Mouse (Mus musculus): ENCODE measurements at regions not wholly inside any gene's neighbourhood (a gene's known extent, or its start where the extent isn't known, plus 50 kb on each side); places are given as distances from the start of the nearest gene placed in this dataset.

GRCm38 (mm10) chr10:126646587-126646986 is 254.6 kb downstream of the Atp23 start:
- TF ChIP-seq CTCF (IDR thresholded peaks at IDR 0.05; ENCODE audit: control insufficient read depth, insufficient read depth, insufficient replicate concordance, low read depth, low read length) (no peak), POLR2A (IDR thresholded peaks at IDR 0.05; ENCODE audit: control insufficient read depth, low read depth, low read length) (no peak)
- no peaks in the 10 kb centered on the region for H3K36me3 ChIP-seq (ENCODE audit: control insufficient read depth, insufficient read depth, low read length)
- peaks cover 3% of the 10 kb centered on the region for H3K4me1 ChIP-seq (ENCODE audit: control insufficient read depth, insufficient read depth, low read length)
- no peak overlapping the region for H3K4me3 ChIP-seq (ENCODE audit: control insufficient read depth, low read depth, low read length)
- H3K27me3 ChIP-seq (ENCODE audit: control insufficient read depth, insufficient read depth, low read length) = no peaks in the 10 kb centered on the region
- H3K27ac ChIP-seq (ENCODE audit: control insufficient read depth, insufficient read depth, low read depth, low read length) = no peak overlapping the region

- Histone ChIP-seq H3K4me3 (ENCODE audit: control insufficient read depth, low read depth, low read length) (no peak overlapping the region), H3K27me3 (ENCODE audit: control insufficient read depth, insufficient read depth, low read length) (no peaks in the 10 kb centered on the region), H3K27ac (ENCODE audit: control insufficient read depth, insufficient read depth, low read depth, low read length) (no peak overlapping the region), H3K36me3 (ENCODE audit: control insufficient read depth, insufficient read depth, low read length) (no peaks in the 10 kb centered on the region), H3K4me1 (ENCODE audit: control insufficient read depth, insufficient read depth, low read length) (peaks cover 3% of the 10 kb centered on the region)
- no peak for TF ChIP-seq CTCF (IDR thresholded peaks at IDR 0.05; ENCODE audit: control insufficient read depth, insufficient read depth, insufficient replicate concordance, low read depth, low read length)
- no peak for TF ChIP-seq POLR2A (IDR thresholded peaks at IDR 0.05; ENCODE audit: control insufficient read depth, low read depth, low read length)
Measured at GRCm38 (mm10) chr10:126641792-126642289, 259.3 kb downstream of the Atp23 start.

GRCm38 (mm10) chr10:126634731-126635130 is 266.4 kb downstream of the Atp23 start:
- H3K36me3 ChIP-seq (ENCODE audit: control insufficient read depth, insufficient read depth, low read length) = no peaks in the 10 kb centered on the region
- no peaks in the 10 kb centered on the region for H3K27me3 ChIP-seq (ENCODE audit: control insufficient read depth, insufficient read depth, low read length)
- no peak overlapping the region for H3K27ac ChIP-seq (ENCODE audit: control insufficient read depth, insufficient read depth, low read depth, low read length)
- H3K4me3 ChIP-seq (ENCODE audit: control insufficient read depth, low read depth, low read length) = no peak overlapping the region
- H3K4me1 ChIP-seq (ENCODE audit: control insufficient read depth, insufficient read depth, low read length) = no peaks in the 10 kb centered on the region
- TF ChIP-seq POLR2A (IDR thresholded peaks at IDR 0.05; ENCODE audit: control insufficient read depth, low read depth, low read length) (no peak), CTCF (IDR thresholded peaks at IDR 0.05; ENCODE audit: control insufficient read depth, insufficient read depth, insufficient replicate concordance, low read depth, low read length) (no peak)

GRCm38 (mm10) chr10:126628057-126628456 is 273.1 kb downstream of the Atp23 start:
- H3K27me3 ChIP-seq (ENCODE audit: control insufficient read depth, insufficient read depth, low read length) = no peaks in the 10 kb centered on the region
- no peaks in the 10 kb centered on the region for H3K4me1 ChIP-seq (ENCODE audit: control insufficient read depth, insufficient read depth, low read length)
- H3K4me3 ChIP-seq (ENCODE audit: control insufficient read depth, low read depth, low read length) = no peak overlapping the region
- TF ChIP-seq CTCF (IDR thresholded peaks at IDR 0.05; ENCODE audit: control insufficient read depth, insufficient read depth, insufficient replicate concordance, low read depth, low read length) (no peak), POLR2A (IDR thresholded peaks at IDR 0.05; ENCODE audit: control insufficient read depth, low read depth, low read length) (no peak)
- H3K27ac ChIP-seq (ENCODE audit: control insufficient read depth, insufficient read depth, low read depth, low read length) = no peak overlapping the region
- H3K36me3 ChIP-seq (ENCODE audit: control insufficient read depth, insufficient read depth, low read length) = no peaks in the 10 kb centered on the region

- H3K27ac ChIP-seq (ENCODE audit: control insufficient read depth, insufficient read depth, low read depth, low read length) = no peak overlapping the region
- TF ChIP-seq POLR2A (IDR thresholded peaks at IDR 0.05; ENCODE audit: control insufficient read depth, low read depth, low read length) (no peak), CTCF (IDR thresholded peaks at IDR 0.05; ENCODE audit: control insufficient read depth, insufficient read depth, insufficient replicate concordance, low read depth, low read length) (no peak)
- H3K36me3 ChIP-seq (ENCODE audit: control insufficient read depth, insufficient read depth, low read length) = no peaks in the 10 kb centered on the region
- no peaks in the 10 kb centered on the region for H3K27me3 ChIP-seq (ENCODE audit: control insufficient read depth, insufficient read depth, low read length)
- H3K4me1 ChIP-seq (ENCODE audit: control insufficient read depth, insufficient read depth, low read length) = no peaks in the 10 kb centered on the region
- no peak overlapping the region for H3K4me3 ChIP-seq (ENCODE audit: control insufficient read depth, low read depth, low read length)
Measured at GRCm38 (mm10) chr10:126625466-126625865, 275.7 kb downstream of the Atp23 start.

- Histone ChIP-seq H3K27me3 (ENCODE audit: control insufficient read depth, insufficient read depth, low read length) (no peaks in the 10 kb centered on the region), H3K4me1 (ENCODE audit: control insufficient read depth, insufficient read depth, low read length) (no peaks in the 10 kb centered on the region)
- TF ChIP-seq POLR2A (IDR thresholded peaks at IDR 0.05; ENCODE audit: control insufficient read depth, low read depth, low read length) (no peak), CTCF (IDR thresholded peaks at IDR 0.05; ENCODE audit: control insufficient read depth, insufficient read depth, insufficient replicate concordance, low read depth, low read length) (no peak)
Measured at GRCm38 (mm10) chr10:126620802-126621201, 280.4 kb downstream of the Atp23 start.

GRCm38 (mm10) chr10:126619970-126620369 is 281.2 kb downstream of the Atp23 start:
- H3K4me3 ChIP-seq (ENCODE audit: control insufficient read depth, low read depth, low read length) = no peak overlapping the region
- H3K36me3 ChIP-seq (ENCODE audit: control insufficient read depth, insufficient read depth, low read length) = no peaks in the 10 kb centered on the region
- no peaks in the 10 kb centered on the region for H3K27me3 ChIP-seq (ENCODE audit: control insufficient read depth, insufficient read depth, low read length)
- TF ChIP-seq CTCF (IDR thresholded peaks at IDR 0.05; ENCODE audit: control insufficient read depth, insufficient read depth, insufficient replicate concordance, low read depth, low read length) = no peak
- TF ChIP-seq POLR2A (IDR thresholded peaks at IDR 0.05; ENCODE audit: control insufficient read depth, low read depth, low read length) = no peak
- H3K4me1 ChIP-seq (ENCODE audit: control insufficient read depth, insufficient read depth, low read length) = no peaks in the 10 kb centered on the region
- no peak overlapping the region for H3K27ac ChIP-seq (ENCODE audit: control insufficient read depth, insufficient read depth, low read depth, low read length)

More at GRCm38 (mm10) chr10:126620802-126621201, 280.4 kb downstream of the Atp23 start:
- no peaks in the 10 kb centered on the region for H3K36me3 ChIP-seq (ENCODE audit: control insufficient read depth, insufficient read depth, low read length)
- no peak overlapping the region for H3K27ac ChIP-seq (ENCODE audit: control insufficient read depth, insufficient read depth, low read depth, low read length)
- H3K4me3 ChIP-seq (ENCODE audit: control insufficient read depth, low read depth, low read length) = no peak overlapping the region

- TF ChIP-seq CTCF (IDR thresholded peaks at IDR 0.05; ENCODE audit: control insufficient read depth, insufficient read depth, insufficient replicate concordance, low read depth, low read length) (no peak), POLR2A (IDR thresholded peaks at IDR 0.05; ENCODE audit: control insufficient read depth, low read depth, low read length) (no peak)
- H3K4me3 ChIP-seq (ENCODE audit: control insufficient read depth, low read depth, low read length) = no peak overlapping the region
- H3K36me3 ChIP-seq (ENCODE audit: control insufficient read depth, insufficient read depth, low read length) = no peaks in the 10 kb centered on the region
- H3K27me3 ChIP-seq (ENCODE audit: control insufficient read depth, insufficient read depth, low read length) = no peaks in the 10 kb centered on the region
- H3K27ac ChIP-seq (ENCODE audit: control insufficient read depth, insufficient read depth, low read depth, low read length) = no peak overlapping the region
- no peaks in the 10 kb centered on the region for H3K4me1 ChIP-seq (ENCODE audit: control insufficient read depth, insufficient read depth, low read length)
Measured at GRCm38 (mm10) chr10:126612226-126612625, 288.9 kb downstream of the Atp23 start.
